Mouse (Mus musculus) limb, embryonic 12.5 days (tissue): ENCODE results near the gene Rora. TPM values are rescaled to one million over a fixed set of nuclear protein-coding genes. Genes with fewer than 3 reads are reported as not detected.
A peak's percentile ranks its signal among the peaks of the same experiment; 100 is the strongest.

Experiments
- ATAC-seq: fragments of 200-750 bp; cut with Nextera tagmentation; 2 replicates; pipeline ENCODE4 v1.8.0; 2017; ENCODE audit warnings: low read depth, moderate TSS enrichment; ENCODE audit not compliant: insufficient number of reproducible peaks, insufficient read depth, low FRiP score, low TSS enrichment
- H3K27ac ChIP-seq: fragments of 300-500 bp; sonication (generic); 2 replicates; pipeline ENCODE4 v1.5.1; 2016; ENCODE audit warnings: mild to moderate bottlenecking, moderate library complexity
- H3K27me3 ChIP-seq: fragments of 300-500 bp; sonication (generic); 2 replicates; pipeline ENCODE4 v1.6.1; 2016; ENCODE audit warnings: mild to moderate bottlenecking, moderate library complexity
- H3K36me3 ChIP-seq: fragments of 300-500 bp; sonication (generic); 2 replicates; pipeline ENCODE4 v1.6.1; 2016; ENCODE audit warnings: mild to moderate bottlenecking, moderate library complexity
- H3K4me1 ChIP-seq: fragments of 300-500 bp; sonication (generic); replicated peaks from 2 replicates; pipeline ENCODE4 v1.6.1; 2016
- H3K4me2 ChIP-seq: fragments of 300-500 bp; sonication (generic); 2 replicates; pipeline ENCODE4 v1.6.1; 2016; ENCODE audit warnings: mild to moderate bottlenecking, moderate library complexity
- H3K4me3 ChIP-seq: fragments of 300-500 bp; sonication (generic); replicated peaks from 2 replicates; pipeline ENCODE4 v1.5.1; 2016; ENCODE audit warnings: mild to moderate bottlenecking
- H3K9ac ChIP-seq: fragments of 300-500 bp; sonication (generic); replicated peaks from 2 replicates; pipeline ENCODE4 v1.6.1; 2016; ENCODE audit warnings: mild to moderate bottlenecking, moderate library complexity
- H3K9me3 ChIP-seq: fragments of 300-500 bp; sonication (generic); 2 replicates; pipeline ENCODE4 v1.6.1; 2016; ENCODE audit warnings: mild to moderate bottlenecking, moderate library complexity
- WGBS: fragments of 180-500 bp; shearing (Covaris S2); methylation state at CpG from one replicate; pipeline ENCODE4 v1.1.7; 2016; 5-methylcytosine and 5-hydroxymethylcytosine counted together
- polyA plus RNA-seq: library from polyadenylated mRNA; unstranded; fragments of >200 nt; fragmentation: Nextera tagmentation; extraction: Ambion mirVana; gene quantifications from 2 replicates; pipeline ENCODE4 v1.2.1, GENCODE M21; 2016

The Rora gene
- polyA plus RNA-seq, 1 experiment from 2014 or later = 6.0 TPM

DNA sequence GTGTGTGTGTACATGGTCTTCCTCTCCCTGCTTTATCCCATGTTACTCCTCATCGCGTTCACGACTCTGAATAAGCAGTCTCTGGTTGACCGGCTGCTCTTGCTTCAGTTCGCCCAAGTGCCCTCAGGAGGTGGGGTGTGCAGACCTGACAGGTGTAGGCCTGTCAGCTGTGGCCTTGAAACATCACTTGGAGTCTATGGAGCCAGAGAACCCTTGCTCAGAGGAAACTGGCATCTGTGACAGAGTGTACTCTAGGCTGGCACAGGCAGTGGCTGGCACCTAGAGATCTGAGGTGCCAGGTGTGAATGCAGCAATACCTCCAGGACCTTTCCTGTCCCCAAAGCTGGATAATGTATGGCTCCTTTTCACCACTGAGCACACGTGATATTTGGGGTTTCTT, 331.5 kb downstream of the Rora start:
- Histone ChIP-seq H3K27me3 (no peaks in the 10 kb centered on the region), H3K4me2 (no peak overlapping the region), H3K36me3 (no peaks in the 10 kb centered on the region), H3K4me3 (no peak overlapping the region), H3K27ac (no peak overlapping the region), H3K9ac (no peak overlapping the region), H3K9me3 (no peaks in the 10 kb centered on the region), H3K4me1 (peaks cover 44% of the 10 kb centered on the region)
- WGBS = 78% methylated on average over 6 of the region's 6 CpGs
- no peak for ATAC-seq

DNA sequence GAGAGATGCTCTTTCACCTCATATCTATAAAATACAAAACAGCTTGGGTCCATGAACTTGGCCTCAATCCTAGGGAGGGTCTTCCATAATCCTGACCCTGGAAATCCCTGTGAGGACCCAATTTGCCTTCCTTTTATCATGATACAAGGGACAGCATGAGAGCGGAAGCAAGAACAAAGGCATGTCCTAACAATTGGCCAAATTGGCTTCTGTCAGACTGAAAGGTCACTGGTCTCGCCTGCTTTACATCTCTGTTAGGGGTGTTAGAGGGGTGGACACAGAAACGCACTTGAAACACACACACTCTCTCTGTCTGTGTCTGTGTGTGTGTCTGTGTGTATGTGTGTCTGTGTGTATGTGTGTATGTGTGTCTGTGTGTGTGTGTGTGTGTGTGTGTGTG, 332.2 kb downstream of the Rora start:
- H3K27me3 ChIP-seq = no peaks in the 10 kb centered on the region
- WGBS = 65% methylated on average over 3 of the region's 3 CpGs
- H3K36me3 ChIP-seq = no peaks in the 10 kb centered on the region
- H3K4me1 ChIP-seq = peaks cover 44% of the 10 kb centered on the region
- no peak overlapping the region for H3K4me3 ChIP-seq
- H3K4me2 ChIP-seq = no peak overlapping the region
- no peaks in the 10 kb centered on the region for H3K9me3 ChIP-seq
- no peak for ATAC-seq
- H3K27ac ChIP-seq = peak overlapping the region; percentile 12; the same call in 1 of the 2 replicates
- H3K9ac ChIP-seq = no peak overlapping the region

- H3K9ac ChIP-seq = no peak overlapping the region
- WGBS = 62% methylated on average over 6 of the region's 6 CpGs
- no peaks in the 10 kb centered on the region for H3K36me3 ChIP-seq
- no peak overlapping the region for H3K27ac ChIP-seq
- no peaks in the 10 kb centered on the region for H3K9me3 ChIP-seq
- H3K4me2 ChIP-seq = no peak overlapping the region
- H3K4me3 ChIP-seq = no peak overlapping the region
- H3K27me3 ChIP-seq = no peaks in the 10 kb centered on the region
- H3K4me1 ChIP-seq = peaks cover 44% of the 10 kb centered on the region
- ATAC-seq = no peak
These were observed 333.9 kb downstream of the Rora start for GRCm38 (mm10) chr9:68987290-68988042.

GRCm38 (mm10) chr9:68988162-68988911, 334.8 kb downstream of the Rora start:
- peaks cover 43% of the 10 kb centered on the region for H3K4me1 ChIP-seq
- ATAC-seq = no peak
- no peak overlapping the region for H3K4me2 ChIP-seq
- WGBS = 89% methylated on average over 13 of the region's 13 CpGs
- H3K9me3 ChIP-seq = no peaks in the 10 kb centered on the region
- no peak overlapping the region for H3K9ac ChIP-seq
- no peak overlapping the region for H3K4me3 ChIP-seq
- H3K27me3 ChIP-seq = no peaks in the 10 kb centered on the region
- H3K27ac ChIP-seq = no peak overlapping the region
- H3K36me3 ChIP-seq = no peaks in the 10 kb centered on the region

GRCm38 (mm10) chr9:68989885-68990449, 336.4 kb downstream of the Rora start:
- H3K27ac ChIP-seq = no peak overlapping the region
- no peak overlapping the region for H3K9ac ChIP-seq
- 80% methylated on average over 7 of the region's 7 CpGs for WGBS
- H3K4me1 ChIP-seq = peaks cover 28% of the 10 kb centered on the region
- H3K4me3 ChIP-seq = no peak overlapping the region
- H3K9me3 ChIP-seq = no peaks in the 10 kb centered on the region
- H3K36me3 ChIP-seq = no peaks in the 10 kb centered on the region
- no peak for ATAC-seq
- H3K4me2 ChIP-seq = no peak overlapping the region
- H3K27me3 ChIP-seq = 0 out of 2 replicates have a peak, but pooled peaks cover 2% of the 10 kb centered on the region

GRCm38 (mm10) chr9:68993881-68994280, 340.3 kb downstream of the Rora start:
- no peaks in the 10 kb centered on the region for H3K36me3 ChIP-seq
- no peak overlapping the region for H3K9ac ChIP-seq
- no peaks in the 10 kb centered on the region for H3K4me1 ChIP-seq
- no peak for ATAC-seq
- 0 out of 2 replicates have a peak, but pooled peaks cover 4% of the 10 kb centered on the region for H3K9me3 ChIP-seq
- WGBS = 75% methylated on average over 2 of the region's 2 CpGs
- H3K27me3 ChIP-seq = 0 out of 2 replicates have a peak, but pooled peaks cover 3% of the 10 kb centered on the region
- no peak overlapping the region for H3K27ac ChIP-seq
- no peak overlapping the region for H3K4me2 ChIP-seq
- no peak overlapping the region for H3K4me3 ChIP-seq

GRCm38 (mm10) chr9:68998961-68999360, 345.4 kb downstream of the Rora start:
- no peaks in the 10 kb centered on the region for H3K4me1 ChIP-seq
- no peak overlapping the region for H3K4me3 ChIP-seq
- no peak for ATAC-seq
- 0 out of 2 replicates have a peak, but pooled peaks cover 4% of the 10 kb centered on the region for H3K9me3 ChIP-seq
- H3K36me3 ChIP-seq = no peaks in the 10 kb centered on the region
- H3K9ac ChIP-seq = no peak overlapping the region
- H3K27me3 ChIP-seq = 0 out of 2 replicates have a peak, but pooled peaks cover 3% of the 10 kb centered on the region
- H3K4me2 ChIP-seq = no peak overlapping the region
- 63% methylated on average over 9 of the region's 9 CpGs for WGBS
- no peak overlapping the region for H3K27ac ChIP-seq

- no peaks in the 10 kb centered on the region for H3K9me3 ChIP-seq
- H3K9ac ChIP-seq = no peak overlapping the region
- H3K4me1 ChIP-seq = no peaks in the 10 kb centered on the region; the same call in 1 of the 2 replicates
- H3K27me3 ChIP-seq = no peaks in the 10 kb centered on the region
- 84% methylated on average over 9 of the region's 9 CpGs for WGBS
- no peaks in the 10 kb centered on the region for H3K36me3 ChIP-seq
- H3K27ac ChIP-seq = no peak overlapping the region
- H3K4me2 ChIP-seq = no peak overlapping the region
- H3K4me3 ChIP-seq = no peak overlapping the region
- no peak for ATAC-seq
These were observed 350.9 kb downstream of the Rora start for GRCm38 (mm10) chr9:69004514-69004913.

DNA sequence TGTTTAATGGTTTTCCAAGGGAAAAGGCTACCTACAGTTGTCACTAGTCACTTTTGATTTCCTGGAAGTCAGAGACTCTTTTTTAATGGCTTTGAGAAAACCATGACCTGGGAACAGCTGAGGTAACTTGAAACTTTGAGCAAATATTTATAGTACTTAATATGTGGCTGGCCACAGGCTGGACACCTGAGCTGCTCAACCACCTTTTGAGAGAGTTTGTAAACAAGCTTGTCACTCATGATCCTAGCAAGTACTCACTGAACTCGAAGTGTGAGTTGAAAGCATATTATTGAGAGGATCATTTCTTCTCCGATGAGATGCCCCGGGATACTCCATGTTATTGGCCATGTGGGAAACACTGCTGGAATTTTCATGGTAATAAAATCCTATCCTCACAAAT, 353.1 kb downstream of the Rora start:
- no peak overlapping the region for H3K9ac ChIP-seq
- H3K9me3 ChIP-seq = no peaks in the 10 kb centered on the region
- H3K4me3 ChIP-seq = no peak overlapping the region
- H3K27ac ChIP-seq = no peak overlapping the region
- ATAC-seq = no peak
- WGBS = 66% methylated on average over 3 of the region's 3 CpGs
- H3K36me3 ChIP-seq = no peaks in the 10 kb centered on the region
- no peak overlapping the region for H3K4me2 ChIP-seq
- H3K4me1 ChIP-seq = no peaks in the 10 kb centered on the region; the same call in 1 of the 2 replicates
- H3K27me3 ChIP-seq = no peaks in the 10 kb centered on the region

GRCm38 (mm10) chr9:69008706-69009105, 355.1 kb downstream of the Rora start:
- no peak for ATAC-seq
- 69% methylated on average over 2 of the region's 2 CpGs for WGBS
- Histone ChIP-seq H3K4me1 (no peaks in the 10 kb centered on the region; the same call in 1 of the 2 replicates), H3K27ac (no peak overlapping the region), H3K4me2 (no peak overlapping the region), H3K4me3 (no peak overlapping the region), H3K27me3 (0 out of 2 replicates have a peak, but pooled peaks cover 3% of the 10 kb centered on the region), H3K9me3 (no peaks in the 10 kb centered on the region), H3K9ac (no peak overlapping the region), H3K36me3 (no peaks in the 10 kb centered on the region)

DNA sequence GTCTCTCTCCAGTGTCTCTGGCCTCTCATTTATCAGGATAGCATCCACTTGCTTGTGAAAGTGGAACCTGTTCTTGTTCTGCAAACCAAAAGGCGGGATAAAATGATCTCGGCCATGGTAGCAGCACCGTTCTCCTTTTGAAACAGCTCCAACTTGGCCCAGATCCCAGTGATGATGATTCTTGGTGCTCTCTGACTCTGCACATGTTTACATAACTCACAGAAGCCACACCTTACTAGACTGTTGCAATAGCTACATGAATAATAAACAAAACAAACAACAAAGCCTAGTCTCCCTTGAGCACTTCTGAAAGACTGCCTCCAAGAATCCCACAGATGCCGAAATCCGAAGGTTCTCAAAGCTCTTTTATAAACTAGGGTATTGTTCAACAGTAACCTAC, 357.3 kb downstream of the Rora start:
- Histone ChIP-seq H3K36me3 (no peaks in the 10 kb centered on the region), H3K9ac (no peak overlapping the region), H3K4me1 (no peaks in the 10 kb centered on the region; the same call in 1 of the 2 replicates), H3K27me3 (0 out of 2 replicates have a peak, but pooled peaks cover 3% of the 10 kb centered on the region), H3K4me3 (no peak overlapping the region), H3K27ac (no peak overlapping the region), H3K9me3 (no peaks in the 10 kb centered on the region), H3K4me2 (no peak overlapping the region)
- 89% methylated on average over 5 of the region's 5 CpGs for WGBS
- no peak for ATAC-seq
